Comparison of ENCODE assay signal across 23 mouse cellular contexts in the genomic region with DNA sequence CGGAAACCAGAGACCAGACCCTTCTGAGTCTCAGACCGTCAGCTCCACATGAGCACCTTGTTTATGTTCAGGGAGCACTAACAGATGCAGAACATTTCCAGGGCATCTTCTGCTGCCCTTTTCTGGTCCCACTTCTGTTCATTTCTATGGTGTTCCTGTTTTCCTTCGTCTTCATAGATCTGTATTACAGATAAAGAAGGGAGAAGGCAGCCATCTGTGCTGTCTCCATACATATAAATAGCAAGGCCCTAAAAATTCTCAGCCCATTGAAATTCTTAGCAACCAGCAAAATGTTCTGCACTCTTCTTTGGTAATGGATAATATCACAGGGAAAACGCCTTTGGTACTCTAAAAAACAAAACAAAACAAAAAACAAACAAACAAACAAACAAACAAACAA.
DNase-seq lines count a peak whose midpoint lies in the region; ATAC-seq lines count a peak whose summit lies in the region.
"Had no signal": no experiment of that assay in that cellular context is flagged by ENCODE, and none has a peak within 500 bp of the region (broad histone marks: within the 10 kb centered on the region; RNA-seq: fewer than 3 reads in every experiment).

No protein-coding gene starts in this region.

- H3K27ac ChIP-seq in embryonic facial prominence, embryonic 14.5 days (replicated peaks; ENCODE audit: low read depth, low read length), result 0 out of 2 replicates have a peak overlapping the region, but pooled peaks have one; percentile 11
- H3K27ac ChIP-seq in embryonic facial prominence, embryonic 10.5 days (replicated peaks), result no peak overlapping the region
- 0 out of 2 replicates have a peak overlapping the region, but pooled peaks have one; percentile 81 for H3K27ac ChIP-seq in kidney, embryonic 15.5 days
- H3K27ac ChIP-seq in limb, embryonic 12.5 days, result peak overlapping the region; percentile 69
- H3K27ac ChIP-seq in limb, embryonic 10.5 days, result no peak overlapping the region
- H3K27ac ChIP-seq: forebrain, embryonic 12.5 days; heart, adult 2 months; heart, embryonic 15.5 days; hindbrain, embryonic 10.5 days; hindbrain, embryonic 14.5 days had no signal

- H3K27me3 ChIP-seq in embryonic facial prominence, embryonic 14.5 days (replicated peaks; ENCODE audit: control insufficient read depth, insufficient read depth, low read length), result no peaks in the 10 kb centered on the region
- no peaks in the 10 kb centered on the region for H3K27me3 ChIP-seq in embryonic facial prominence, embryonic 10.5 days (replicated peaks; ENCODE audit: low read depth, poor library complexity, severe bottlenecking)
- H3K27me3 ChIP-seq in kidney, embryonic 15.5 days, result no peaks in the 10 kb centered on the region
- no peaks in the 10 kb centered on the region for H3K27me3 ChIP-seq in limb, embryonic 12.5 days
- H3K27me3 ChIP-seq in limb, embryonic 10.5 days (ENCODE audit: low read depth, poor library complexity, severe bottlenecking), result no peaks in the 10 kb centered on the region
- H3K27me3 ChIP-seq: embryonic facial prominence, embryonic 12.5 days; forebrain, embryonic 12.5 days; heart, embryonic 15.5 days had no signal

- no peak overlapping the region for H3K9ac ChIP-seq in embryonic facial prominence, embryonic 14.5 days (ENCODE audit: low read depth, low read length)
- H3K9ac ChIP-seq in kidney, embryonic 15.5 days, result no peak overlapping the region
- H3K9ac ChIP-seq in limb, embryonic 12.5 days (replicated peaks), result no peak overlapping the region
- H3K9ac ChIP-seq: embryonic facial prominence, embryonic 12.5 days; forebrain, embryonic 12.5 days; heart, embryonic 15.5 days; hindbrain, embryonic 14.5 days had no signal

- no peak for ATAC-seq in embryonic facial prominence, embryonic 14.5 days (ENCODE audit: low read depth)
- no peak for ATAC-seq in kidney, embryonic 15.5 days (replicated peaks; ENCODE audit: low FRiP score)
- no peak for ATAC-seq in limb, embryonic 12.5 days (ENCODE audit: insufficient number of reproducible peaks, insufficient read depth, low FRiP score, low TSS enrichment, low read depth)
- ATAC-seq: CD4-positive, CD25-positive, alpha-beta regulatory T cell, adult 4 months; forebrain, embryonic 16.5 days had no signal

- H3K4me1 ChIP-seq in embryonic facial prominence, embryonic 14.5 days (ENCODE audit: control insufficient read depth, insufficient read depth, low read length), result peaks cover 14% of the 10 kb centered on the region
- H3K4me1 ChIP-seq in embryonic facial prominence, embryonic 10.5 days, result peaks cover 10% of the 10 kb centered on the region
- H3K4me1 ChIP-seq in kidney, embryonic 15.5 days, result peaks cover 27% of the 10 kb centered on the region
- H3K4me1 ChIP-seq in limb, embryonic 12.5 days (replicated peaks), result peaks cover 29% of the 10 kb centered on the region
- peaks cover 28% of the 10 kb centered on the region for H3K4me1 ChIP-seq in limb, embryonic 10.5 days

- H3K4me3 ChIP-seq in embryonic facial prominence, embryonic 14.5 days (ENCODE audit: low read depth, low read length), result no peak overlapping the region
- no peak overlapping the region for H3K4me3 ChIP-seq in embryonic facial prominence, embryonic 10.5 days
- no peak overlapping the region for H3K4me3 ChIP-seq in kidney, embryonic 15.5 days (replicated peaks)
- no peak overlapping the region for H3K4me3 ChIP-seq in limb, embryonic 12.5 days (replicated peaks)
- H3K4me3 ChIP-seq in limb, embryonic 10.5 days, result no peak overlapping the region
- H3K4me3 ChIP-seq: embryonic facial prominence, embryonic 12.5 days; forebrain, embryonic 12.5 days; heart, adult 2 months; heart, embryonic 15.5 days; hindbrain, embryonic 10.5 days had no signal

- H3K36me3 ChIP-seq in embryonic facial prominence, embryonic 14.5 days (ENCODE audit: control insufficient read depth, insufficient read depth, low read length), result no peaks in the 10 kb centered on the region
- no peaks in the 10 kb centered on the region for H3K36me3 ChIP-seq in embryonic facial prominence, embryonic 10.5 days (replicated peaks)
- H3K36me3 ChIP-seq in kidney, embryonic 15.5 days, result no peaks in the 10 kb centered on the region
- H3K36me3 ChIP-seq in limb, embryonic 12.5 days, result no peaks in the 10 kb centered on the region
- no peaks in the 10 kb centered on the region for H3K36me3 ChIP-seq in limb, embryonic 10.5 days
- H3K36me3 ChIP-seq: embryonic facial prominence, embryonic 12.5 days; forebrain, embryonic 12.5 days; G1E; heart, embryonic 15.5 days; hindbrain, embryonic 10.5 days had no signal

- H3K4me2 ChIP-seq in embryonic facial prominence, embryonic 14.5 days (ENCODE audit: low read depth, low read length), result no peak overlapping the region
- H3K4me2 ChIP-seq in kidney, embryonic 15.5 days, result no peak overlapping the region
- no peak overlapping the region for H3K4me2 ChIP-seq in limb, embryonic 12.5 days
- H3K4me2 ChIP-seq: embryonic facial prominence, embryonic 12.5 days; forebrain, embryonic 12.5 days; heart, embryonic 11.5 days; heart, embryonic 15.5 days; hindbrain, embryonic 14.5 days had no signal

- no peak for DNase-seq in embryonic facial prominence, embryonic 14.5 days (ENCODE audit: low spot score)
- DNase-seq in embryonic facial prominence, embryonic 10.5 days (ENCODE audit: low spot score), result no peak
- DNase-seq in kidney, adult 8-10 months, result no peak
- DNase-seq in limb, embryonic 10.5 days (ENCODE audit: low spot score), result no peak
- DNase-seq in embryo, embryonic 10 days (ENCODE audit: low spot score), result no peak
- DNase-seq: B cell, adult 2 months; cerebellum, adult 18-20 months; cerebellum, adult 9-11 months; cerebellum, postnatal 36 days; embryo, embryonic 11 days; gastrocnemius, postnatal 10 days; heart, adult 2 months had no signal

- no peaks in the 10 kb centered on the region for H3K9me3 ChIP-seq in embryonic facial prominence, embryonic 14.5 days (ENCODE audit: control insufficient read depth, low read length)
- H3K9me3 ChIP-seq in embryonic facial prominence, embryonic 10.5 days, result no peaks in the 10 kb centered on the region
- H3K9me3 ChIP-seq in kidney, embryonic 15.5 days (replicated peaks), result no peaks in the 10 kb centered on the region
- 0 out of 2 replicates have a peak, but pooled peaks cover 7% of the 10 kb centered on the region for H3K9me3 ChIP-seq in limb, embryonic 12.5 days
- no peaks in the 10 kb centered on the region for H3K9me3 ChIP-seq in limb, embryonic 10.5 days (replicated peaks)
- H3K9me3 ChIP-seq: embryonic facial prominence, embryonic 12.5 days; forebrain, embryonic 12.5 days; heart, embryonic 15.5 days; hindbrain, embryonic 10.5 days had no signal

- WGBS in embryonic facial prominence, embryonic 14.5 days, result 68% methylated on average over 4 of the region's 4 CpGs
- WGBS in embryonic facial prominence, embryonic 10.5 days, result 85% methylated on average over 4 of the region's 4 CpGs
- WGBS in kidney, embryonic 15.5 days, result 75% methylated on average over 4 of the region's 4 CpGs
- WGBS in limb, embryonic 12.5 days, result 54% methylated on average over 4 of the region's 4 CpGs
- WGBS in limb, embryonic 10.5 days, result 81% methylated on average over 4 of the region's 4 CpGs

Comparison
In these comparisons a context has a peak if more than half of its experiments do, and no peak if none do; other contexts are left out.
1. H3K27ac ChIP-seq: peak in embryonic facial prominence, embryonic 14.5 days (single experiment), kidney, embryonic 15.5 days (single experiment) and limb, embryonic 12.5 days (single experiment); none in embryonic facial prominence, embryonic 10.5 days (single experiment) and limb, embryonic 10.5 days (single experiment).